Mouse (Mus musculus): Measurements from ENCODE around the gene Synpr. TPM values are rescaled to one million over a fixed set of nuclear protein-coding genes. Genes with fewer than 3 reads are reported as not detected.

The Synpr gene
- polyA plus RNA-seq, 1 experiment from 2014 or later: 0.29 TPM

- Histone ChIP-seq H3K9me3 (ENCODE audit: low read length) (no peaks in the 10 kb centered on the region), H3K27me3 (replicated peaks; ENCODE audit: insufficient read depth, low read length) (no peaks in the 10 kb centered on the region), H3K27ac (ENCODE audit: low read length) (no peak overlapping the region), H3K4me1 (ENCODE audit: insufficient read depth, low read depth, low read length) (no peaks in the 10 kb centered on the region), H3K9ac (replicated peaks; ENCODE audit: low read depth) (no peak overlapping the region), H3K4me2 (replicated peaks; ENCODE audit: low read depth, low read length) (no peak overlapping the region), H3K36me3 (ENCODE audit: insufficient read depth, low read length) (no peaks in the 10 kb centered on the region), H3K4me3 (ENCODE audit: low read depth, low read length) (no peak overlapping the region)
- no peak for TF ChIP-seq CTCF (IDR thresholded peaks at IDR 0.05)
- TF ChIP-seq EP300 (IDR thresholded peaks at IDR 0.05): no peak
- WGBS: 61% methylated on average over 3 of the region's 3 CpGs
- DNase-seq (ENCODE audit: low spot score) (no peak), ATAC-seq (no peak)
Measured at GRCm38 (mm10) chr14:13294200-13294599, 9.6 kb downstream of the Synpr start.

GRCm38 (mm10) chr14:13314323-13314722 is 29.7 kb downstream of the Synpr start:
- Histone ChIP-seq H3K36me3 (ENCODE audit: insufficient read depth, low read length) (no peaks in the 10 kb centered on the region), H3K27ac (ENCODE audit: low read length) (no peak overlapping the region), H3K4me1 (ENCODE audit: insufficient read depth, low read depth, low read length) (no peaks in the 10 kb centered on the region), H3K9ac (replicated peaks; ENCODE audit: low read depth) (no peak overlapping the region), H3K9me3 (ENCODE audit: low read length) (no peaks in the 10 kb centered on the region), H3K27me3 (replicated peaks; ENCODE audit: insufficient read depth, low read length) (no peaks in the 10 kb centered on the region), H3K4me2 (replicated peaks; ENCODE audit: low read depth, low read length) (no peak overlapping the region), H3K4me3 (ENCODE audit: low read depth, low read length) (no peak overlapping the region)
- WGBS: 44% methylated on average over 1 of the region's 1 CpGs
- ATAC-seq (no peak), DNase-seq (ENCODE audit: low spot score) (no peak)
- no peak for TF ChIP-seq EP300 (IDR thresholded peaks at IDR 0.05)
- no peak for TF ChIP-seq CTCF (IDR thresholded peaks at IDR 0.05)

- no peaks in the 10 kb centered on the region for H3K9me3 ChIP-seq (ENCODE audit: low read length)
- H3K36me3 ChIP-seq (ENCODE audit: insufficient read depth, low read length): no peaks in the 10 kb centered on the region
- no peak for DNase-seq (ENCODE audit: low spot score)
- no peaks in the 10 kb centered on the region for H3K4me1 ChIP-seq (ENCODE audit: insufficient read depth, low read depth, low read length)
- TF ChIP-seq EP300 (IDR thresholded peaks at IDR 0.05): no peak
- TF ChIP-seq CTCF (IDR thresholded peaks at IDR 0.05): no peak
- H3K4me3 ChIP-seq (ENCODE audit: low read depth, low read length): no peak overlapping the region
- WGBS: 76% methylated on average over 2 of the region's 2 CpGs
- no peaks in the 10 kb centered on the region for H3K27me3 ChIP-seq (replicated peaks; ENCODE audit: insufficient read depth, low read length)
- no peak overlapping the region for H3K9ac ChIP-seq (replicated peaks; ENCODE audit: low read depth)
- H3K4me2 ChIP-seq (replicated peaks; ENCODE audit: low read depth, low read length): no peak overlapping the region
- H3K27ac ChIP-seq (ENCODE audit: low read length): no peak overlapping the region
- no peak for ATAC-seq
Measured at GRCm38 (mm10) chr14:13328461-13328860, 43.9 kb downstream of the Synpr start.

- 61% methylated on average over 10 of the region's 10 CpGs for WGBS
- no peak overlapping the region for H3K4me3 ChIP-seq (ENCODE audit: low read depth, low read length)
- TF ChIP-seq EP300 (IDR thresholded peaks at IDR 0.05): no peak
- TF ChIP-seq CTCF (IDR thresholded peaks at IDR 0.05): no peak
- no peaks in the 10 kb centered on the region for H3K27me3 ChIP-seq (replicated peaks; ENCODE audit: insufficient read depth, low read length)
- H3K4me2 ChIP-seq (replicated peaks; ENCODE audit: low read depth, low read length): no peak overlapping the region
- no peaks in the 10 kb centered on the region for H3K4me1 ChIP-seq (ENCODE audit: insufficient read depth, low read depth, low read length)
- DNase-seq (ENCODE audit: low spot score) (no peak), ATAC-seq (no peak)
- no peak overlapping the region for H3K9ac ChIP-seq (replicated peaks; ENCODE audit: low read depth)
- no peaks in the 10 kb centered on the region for H3K9me3 ChIP-seq (ENCODE audit: low read length)
- no peak overlapping the region for H3K27ac ChIP-seq (ENCODE audit: low read length)
- no peaks in the 10 kb centered on the region for H3K36me3 ChIP-seq (ENCODE audit: insufficient read depth, low read length)
Measured at GRCm38 (mm10) chr14:13332497-13333306, 48.1 kb downstream of the Synpr start.

- H3K4me3 ChIP-seq (ENCODE audit: low read depth, low read length): no peak overlapping the region
- TF ChIP-seq CTCF (IDR thresholded peaks at IDR 0.05) (no peak), EP300 (IDR thresholded peaks at IDR 0.05) (no peak)
- H3K9ac ChIP-seq (replicated peaks; ENCODE audit: low read depth): no peak overlapping the region
- no peaks in the 10 kb centered on the region for H3K4me1 ChIP-seq (ENCODE audit: insufficient read depth, low read depth, low read length)
- no peaks in the 10 kb centered on the region for H3K27me3 ChIP-seq (replicated peaks; ENCODE audit: insufficient read depth, low read length)
- 66% methylated on average over 5 of the region's 5 CpGs for WGBS
- ATAC-seq: no peak
- no peak for DNase-seq (ENCODE audit: low spot score)
- no peak overlapping the region for H3K27ac ChIP-seq (ENCODE audit: low read length)
- H3K9me3 ChIP-seq (ENCODE audit: low read length): no peaks in the 10 kb centered on the region
- no peak overlapping the region for H3K4me2 ChIP-seq (replicated peaks; ENCODE audit: low read depth, low read length)
- H3K36me3 ChIP-seq (ENCODE audit: insufficient read depth, low read length): no peaks in the 10 kb centered on the region
Measured at GRCm38 (mm10) chr14:13333372-13333771, 48.8 kb downstream of the Synpr start.

GRCm38 (mm10) chr14:13336162-13336561 is 51.6 kb downstream of the Synpr start:
- H3K4me3 ChIP-seq (ENCODE audit: low read depth, low read length): no peak overlapping the region
- H3K36me3 ChIP-seq (ENCODE audit: insufficient read depth, low read length): no peaks in the 10 kb centered on the region
- TF ChIP-seq CTCF (IDR thresholded peaks at IDR 0.05): no peak
- no peak for TF ChIP-seq EP300 (IDR thresholded peaks at IDR 0.05)
- H3K27ac ChIP-seq (ENCODE audit: low read length): no peak overlapping the region
- no peaks in the 10 kb centered on the region for H3K4me1 ChIP-seq (ENCODE audit: insufficient read depth, low read depth, low read length)
- ATAC-seq (no peak), DNase-seq (ENCODE audit: low spot score) (no peak)
- no peak overlapping the region for H3K4me2 ChIP-seq (replicated peaks; ENCODE audit: low read depth, low read length)
- no peaks in the 10 kb centered on the region for H3K9me3 ChIP-seq (ENCODE audit: low read length)
- WGBS: 75% methylated on average over 4 of the region's 4 CpGs
- no peaks in the 10 kb centered on the region for H3K27me3 ChIP-seq (replicated peaks; ENCODE audit: insufficient read depth, low read length)
- H3K9ac ChIP-seq (replicated peaks; ENCODE audit: low read depth): no peak overlapping the region

All from lung, postnatal 0 days (tissue).